Mouse (Mus musculus) megakaryocyte-erythroid progenitor cell, adult 5-6 weeks (primary cell): ENCODE data around the gene Sox21. TPM values are rescaled to one million over a fixed set of nuclear protein-coding genes. Genes with fewer than 3 reads are reported as not detected.
A peak's percentile ranks its signal among the peaks of the same experiment; 100 is the strongest.

ENCODE experiments used
- ATAC-seq: replicated peaks from 2 replicates; pipeline ENCODE4 v1.8.0; 2016; ENCODE audit warnings: mild to moderate bottlenecking, inconsistent platforms; ENCODE audit not compliant: severe bottlenecking, poor library complexity, low FRiP score, low TSS enrichment
- total RNA-seq, 2 experiments: library from RNA; stranded (forward) in 1 of 2; stranded (reverse) in 1 of 2; fragments of 200-1000, 215-1000 nt in 1 of 2; fragments of >200 nt in 1 of 2; fragmentation: Nextera tagmentation in 1 of 2; gene quantifications; 2 replicates each; pipeline ENCODE4 v1.2.3; 2014 to 2017

Sox21 gene
- total RNA-seq (2014; fragmentation: Nextera tagmentation) (not detected in 2 replicates), total RNA-seq (2017) (not detected in 2 replicates)

- ATAC-seq = peak; percentile 36; the same call in 1 of the 2 replicates
These were observed at the start of gene Sox21 for GRCm38 (mm10) chr14:118236886-118237289. Gene Sox21, minus strand, starts transcription at chr14:118237030.

- no peak for ATAC-seq
These were observed 49.3 kb upstream of the Sox21 start for GRCm38 (mm10) chr14:118286096-118286495.

GRCm38 (mm10) chr14:118282917-118283316 is 46.1 kb upstream of the Sox21 start:
- no peak for ATAC-seq

GRCm38 (mm10) chr14:118282272-118282671 is 45.4 kb upstream of the Sox21 start:
- no peak for ATAC-seq

GRCm38 (mm10) chr14:118277704-118278498 is 41.1 kb upstream of the Sox21 start:
- no peak for ATAC-seq

GRCm38 (mm10) chr14:118272594-118273555 is 36.0 kb upstream of the Sox21 start:
- no peak for ATAC-seq

GRCm38 (mm10) chr14:118268849-118269248 is 32.0 kb upstream of the Sox21 start:
- no peak for ATAC-seq

- no peak for ATAC-seq
These were observed 29.8 kb upstream of the Sox21 start, which contains the start of gene Gm9376 for GRCm38 (mm10) chr14:118266660-118267059. Gene Gm9376, plus strand, starts transcription at chr14:118266960.

GRCm38 (mm10) chr14:118253381-118253780 is 16.6 kb upstream of the Sox21 start:
- no peak for ATAC-seq

- ATAC-seq = no peak
These were observed 4.6 kb upstream of the Sox21 start for GRCm38 (mm10) chr14:118241416-118241815.

GRCm38 (mm10) chr14:118239351-118239750 is 2.5 kb upstream of the Sox21 start:
- no peak for ATAC-seq

- ATAC-seq = no peak
These were observed 956 bp upstream of the Sox21 start for GRCm38 (mm10) chr14:118237786-118238185.

- ATAC-seq = 0 out of 2 replicates have a peak, but pooled peaks have one; percentile 12
These were observed 601 bp downstream of the Sox21 start for GRCm38 (mm10) chr14:118235973-118236885.

GRCm38 (mm10) chr14:118235361-118235972 is 1.4 kb downstream of the Sox21 start:
- ATAC-seq = no peak

GRCm38 (mm10) chr14:118234541-118235210 is 2.2 kb downstream of the Sox21 start:
- ATAC-seq = no peak

- ATAC-seq = no peak
These were observed 2.9 kb downstream of the Sox21 start for GRCm38 (mm10) chr14:118233786-118234540.

GRCm38 (mm10) chr14:118232381-118232970 is 4.4 kb downstream of the Sox21 start:
- ATAC-seq = no peak
